Mouse (Mus musculus): ENCODE measurements around the gene Rassf1. TPM values are rescaled to one million over a fixed set of nuclear protein-coding genes. Genes with fewer than 3 reads are reported as not detected.

Rassf1 gene
- total RNA-seq, 1 experiment from 2014 or later, result 22.9 TPM

GRCm38 (mm10) chr9:107580501-107581317 lies 29.4 kb downstream of the Rassf1 start, which contains the start of gene Hyal3:
TSS of gene Hyal3 (plus strand) at chr9:107580818.
- DNase-seq, result peak; percentile 95

DNA sequence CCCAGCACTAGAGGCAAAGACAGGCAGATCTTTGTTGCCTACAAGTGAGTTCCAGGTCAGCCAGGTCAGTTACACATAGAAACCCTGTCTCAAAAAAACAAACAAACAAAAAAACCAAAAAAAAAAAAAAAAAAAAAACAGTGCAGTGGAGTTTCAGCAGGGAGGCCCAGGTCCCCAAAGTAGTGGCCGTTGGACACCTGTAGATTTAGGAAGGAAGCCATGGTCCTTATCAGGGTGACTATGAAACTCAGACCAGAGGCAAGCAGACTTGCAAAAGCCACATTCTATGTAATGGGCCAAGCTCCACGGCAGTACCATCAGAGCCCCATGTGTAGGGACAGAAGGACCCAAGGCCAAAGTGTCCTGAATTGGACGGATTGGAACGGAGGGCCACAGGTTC lies 30.2 kb downstream of the Rassf1 start:
- DNase-seq, result no peak

DNA sequence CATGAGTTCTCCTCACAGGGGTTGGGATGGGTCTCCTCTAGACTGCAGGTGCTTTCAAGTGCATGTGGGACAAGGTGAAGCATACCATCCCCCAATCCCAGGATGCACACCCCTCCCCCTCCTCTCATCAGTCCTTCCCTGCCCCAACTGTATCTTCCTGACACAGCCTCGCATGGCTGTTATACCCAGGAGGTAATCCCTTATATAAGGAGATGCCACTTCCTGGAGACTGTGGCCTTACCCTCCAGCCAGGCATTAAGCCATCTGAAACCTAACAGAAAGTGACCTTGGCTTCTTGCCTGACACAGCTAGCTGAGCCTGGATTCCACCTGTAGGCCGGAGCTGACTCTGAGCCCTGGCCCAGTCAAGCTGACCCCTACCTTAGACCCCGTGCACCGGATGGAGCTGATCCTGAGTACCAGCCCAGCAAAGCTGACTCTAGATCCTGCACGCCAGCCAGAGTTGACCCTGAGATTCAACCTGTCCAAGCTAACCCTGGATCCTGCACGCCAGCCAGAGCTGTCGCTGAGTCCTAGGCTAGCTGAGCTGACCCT lies 31.2 kb downstream of the Rassf1 start:
- no peak for DNase-seq

DNA sequence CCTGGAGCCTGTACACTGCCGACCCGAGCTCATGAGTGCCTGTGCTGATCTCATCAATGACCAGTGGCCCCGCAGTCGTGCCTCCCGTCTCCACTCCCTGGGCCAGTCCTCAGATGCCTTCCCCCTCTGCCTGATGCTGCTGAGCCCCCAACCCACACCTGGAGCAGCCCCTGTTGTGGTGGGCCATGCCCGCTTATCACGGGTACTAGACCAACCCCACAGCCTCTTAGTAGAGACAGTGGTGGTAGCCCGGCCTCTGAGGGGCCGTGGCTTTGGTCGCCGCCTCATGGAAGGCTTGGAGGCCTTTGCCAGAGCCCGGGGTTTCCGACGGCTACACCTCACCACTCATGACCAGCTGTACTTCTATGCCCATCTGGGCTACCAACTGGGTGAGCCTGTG lies 31.8 kb downstream of the Rassf1 start:
- no peak for DNase-seq

GRCm38 (mm10) chr9:107586504-107586903 lies 35.1 kb downstream of the Rassf1 start:
- no peak for DNase-seq

GRCm38 (mm10) chr9:107586974-107587832 lies 35.8 kb downstream of the Rassf1 start, which contains the start of gene Ifrd2:
TSS of gene Ifrd2 (plus strand) at chr9:107587642.
- DNase-seq, result peak; percentile 98

DNA sequence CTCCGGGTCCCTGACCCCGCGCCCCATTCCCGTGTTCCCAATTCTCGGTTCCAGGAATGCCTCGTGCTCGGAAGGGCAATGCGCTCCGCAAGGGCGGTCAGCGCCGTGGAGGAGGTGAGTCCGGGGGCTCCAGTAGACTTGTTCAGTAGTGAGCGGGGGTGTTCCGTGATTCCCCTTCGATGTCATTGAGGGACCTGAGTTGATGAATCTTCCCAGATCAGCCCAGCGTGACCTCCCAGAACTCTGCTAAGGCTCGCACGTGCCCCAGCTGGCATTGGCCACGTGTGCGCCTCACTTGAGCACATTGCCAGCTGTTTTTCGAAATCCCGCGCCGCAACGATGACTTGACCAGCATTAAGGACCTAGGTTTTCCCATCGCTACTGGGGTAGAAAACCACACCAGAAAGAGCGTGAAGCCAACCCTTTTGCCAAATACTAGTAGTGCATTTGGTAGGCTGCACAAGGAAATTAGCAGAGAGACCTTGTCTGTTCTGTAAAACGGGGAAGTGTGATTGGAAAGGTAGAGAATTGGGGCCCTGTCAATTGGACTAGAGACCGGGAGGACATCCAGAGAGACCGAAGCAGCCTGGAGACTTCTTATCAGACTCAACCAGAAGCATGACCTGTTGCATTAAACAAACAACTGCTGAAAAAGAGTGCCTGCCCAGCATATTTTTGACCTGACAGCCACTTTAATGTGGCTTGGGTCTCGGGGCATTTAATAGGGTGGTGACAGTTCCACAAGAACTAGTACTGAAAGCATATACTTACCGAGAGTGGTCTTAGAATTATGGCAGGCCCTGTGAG lies 36.7 kb downstream of the Rassf1 start:
- DNase-seq, result peak; percentile 81

DNA sequence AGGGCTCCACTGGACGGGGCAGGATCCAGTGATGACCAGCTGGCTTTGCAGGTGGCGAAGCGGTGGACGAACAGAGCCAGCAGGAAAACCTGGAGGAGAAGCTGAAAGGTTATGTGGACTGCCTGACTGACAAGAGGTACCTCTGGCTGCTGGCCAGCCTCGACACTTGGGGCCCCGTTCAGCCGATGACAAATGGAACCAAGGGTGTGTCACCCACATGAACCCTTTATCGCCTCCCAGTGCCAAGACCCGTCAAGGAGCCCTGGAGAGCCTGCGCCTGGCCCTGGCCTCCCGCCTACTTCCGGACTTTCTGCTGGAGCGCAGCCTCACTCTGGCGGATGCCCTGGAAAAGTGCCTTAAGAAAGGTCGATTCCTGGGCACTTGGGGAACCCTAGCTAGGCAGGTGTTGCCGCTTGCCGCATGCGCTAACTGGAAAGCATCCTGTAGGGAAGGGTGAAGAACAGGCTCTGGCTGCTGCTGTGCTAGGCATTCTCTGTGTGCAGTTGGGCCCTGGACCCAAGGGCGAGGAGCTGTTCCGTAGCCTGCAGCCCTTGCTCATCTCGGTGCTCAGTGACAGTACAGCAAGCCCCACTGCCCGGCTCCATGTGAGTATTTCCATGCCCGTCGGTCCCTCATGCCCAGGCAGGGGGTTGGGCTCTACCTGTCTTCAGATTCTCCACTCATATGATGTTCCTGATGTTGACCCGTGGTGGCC lies 38.9 kb downstream of the Rassf1 start:
- no peak for DNase-seq

DNA sequence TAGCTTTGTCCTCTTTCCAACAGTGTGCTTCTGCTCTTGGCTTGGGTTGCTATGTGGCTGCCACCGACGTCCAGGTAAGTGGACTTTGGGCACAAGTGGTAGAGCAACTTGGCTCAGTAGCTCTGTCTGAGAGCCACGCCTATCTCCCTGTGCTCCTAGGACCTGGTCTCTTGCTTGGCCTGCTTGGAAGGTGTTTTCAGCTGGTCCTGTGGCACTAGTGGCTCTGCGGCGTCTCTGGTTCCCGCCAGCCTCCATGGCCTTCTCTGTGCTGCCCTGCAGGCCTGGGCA lies 39.4 kb downstream of the Rassf1 start:
- DNase-seq, result no peak

- DNase-seq, result no peak
These were observed 42.0 kb downstream of the Rassf1 start for GRCm38 (mm10) chr9:107593101-107593976.

DNA sequence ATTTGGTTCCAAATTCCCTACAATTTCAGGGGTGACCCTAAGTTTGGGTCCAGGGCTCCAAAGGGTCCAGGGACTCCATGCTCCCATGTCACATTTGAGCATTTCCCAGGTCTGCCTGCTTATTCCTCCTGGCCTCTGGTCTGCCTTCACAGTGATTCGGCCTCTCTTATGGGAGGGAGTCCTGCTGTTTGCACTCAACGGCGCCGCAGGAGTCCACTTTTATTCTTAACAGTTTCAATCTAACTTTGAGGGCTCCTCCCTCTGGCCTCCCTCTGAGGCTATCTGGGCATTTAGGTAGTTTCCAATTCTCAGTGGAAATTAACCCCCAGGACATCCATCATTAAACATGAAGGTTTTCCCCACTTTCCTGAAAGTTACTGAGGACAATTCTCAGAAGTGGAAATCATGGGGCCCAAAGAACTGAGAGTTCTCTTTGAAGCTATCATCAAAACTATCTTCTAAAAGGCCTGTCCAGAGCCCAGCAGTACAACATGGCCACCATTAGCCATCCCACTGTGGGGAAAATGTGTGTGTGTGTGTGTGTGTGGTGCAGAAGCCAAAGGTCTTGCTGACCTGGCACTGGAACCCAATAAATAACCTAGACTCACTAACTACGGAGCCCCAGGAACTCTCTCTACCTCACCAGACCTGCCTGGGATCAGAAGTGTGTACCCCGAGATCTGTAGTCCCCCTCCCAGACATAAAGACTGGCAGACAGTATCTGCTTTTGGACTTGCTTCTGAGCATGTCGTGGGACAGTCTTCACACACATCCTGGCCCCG lies 43.1 kb downstream of the Rassf1 start:
- DNase-seq, result no peak

DNA sequence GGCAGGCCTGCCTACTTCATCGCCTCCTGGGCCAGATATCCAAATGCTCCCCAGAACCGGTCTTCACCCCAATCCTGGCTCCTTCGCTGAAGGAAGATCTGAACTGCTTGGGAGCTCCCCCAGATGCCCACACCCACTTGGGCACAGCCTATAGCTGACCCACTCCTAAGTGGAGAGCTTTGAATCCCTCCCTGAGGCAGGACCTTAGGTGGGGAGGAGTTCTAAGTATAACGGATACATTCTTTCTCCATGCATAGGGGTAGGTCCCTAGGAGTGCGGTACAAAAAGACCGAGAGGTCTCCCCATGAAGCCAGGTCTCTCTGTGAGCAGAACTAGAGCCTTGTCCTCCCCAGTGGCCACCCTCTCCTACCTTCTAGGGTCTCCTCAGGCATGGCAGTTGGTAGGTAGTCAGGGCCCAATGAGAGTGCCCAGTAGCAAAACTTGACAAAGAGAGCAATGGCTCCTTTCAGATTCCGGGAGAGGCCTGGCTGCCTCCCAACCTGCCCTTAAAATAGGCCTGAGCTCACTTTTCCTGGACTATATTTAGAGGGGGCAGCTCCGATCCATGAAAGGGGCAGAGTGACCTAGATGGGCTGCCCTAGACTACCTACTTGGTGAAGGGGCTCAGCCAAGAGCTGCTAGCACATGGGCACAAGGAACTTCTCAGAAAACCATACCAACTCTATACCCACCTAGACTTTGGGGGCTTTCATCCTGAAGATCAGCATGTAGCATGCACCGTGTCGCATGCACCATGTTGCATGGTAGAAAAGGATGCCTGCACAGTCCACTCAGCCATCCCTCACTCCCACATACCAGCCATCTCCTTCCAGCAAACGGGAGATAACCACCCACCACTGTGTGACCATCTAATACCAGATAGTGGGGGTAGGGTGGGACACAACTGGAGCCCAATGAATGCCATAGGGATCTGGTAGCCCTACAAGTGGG lies 45.5 kb downstream of the Rassf1 start:
- no peak for DNase-seq

DNA sequence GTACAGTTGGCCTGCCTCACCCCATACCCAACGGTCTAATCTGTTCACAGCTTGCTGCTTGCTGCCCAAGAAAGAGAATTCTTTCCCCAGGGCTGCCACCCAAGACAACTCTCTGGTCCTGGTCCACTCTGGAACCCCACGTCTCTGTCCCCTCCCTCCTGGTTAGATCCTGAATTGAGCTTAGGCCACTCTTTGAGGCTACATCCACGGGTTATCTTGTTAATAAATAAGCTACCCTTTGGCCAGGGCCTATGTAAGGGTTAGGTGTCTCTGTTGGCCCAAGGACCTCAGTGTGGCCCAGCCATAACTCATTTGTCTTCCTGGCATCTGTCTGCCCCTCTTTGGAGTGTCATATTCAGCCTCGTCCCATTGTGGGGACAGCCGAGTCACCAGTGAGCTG lies 47.0 kb downstream of the Rassf1 start:
- DNase-seq, result no peak

DNA sequence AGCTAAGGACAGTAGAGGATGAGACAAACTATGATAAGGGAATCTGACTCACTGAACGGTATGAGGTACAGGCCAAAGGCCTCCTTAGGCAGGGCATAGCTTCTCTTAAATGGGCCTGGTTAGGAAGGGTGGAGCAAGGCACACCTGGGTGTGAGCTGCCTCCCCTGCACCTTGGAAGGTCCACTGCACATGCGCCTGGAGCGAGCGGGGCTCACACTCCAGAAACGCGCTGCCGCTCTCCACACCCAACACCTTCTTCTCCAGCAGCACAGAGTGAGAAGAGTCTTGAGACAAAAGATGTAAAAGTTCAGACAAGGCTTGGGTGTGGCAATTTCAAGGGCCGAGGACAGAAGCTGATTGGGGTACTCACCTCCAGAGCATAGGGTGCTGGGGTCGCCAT lies 48.1 kb downstream of the Rassf1 start:
- DNase-seq, result no peak

GRCm38 (mm10) chr9:107599842-107600241 lies 48.5 kb downstream of the Rassf1 start:
- no peak for DNase-seq

GRCm38 (mm10) chr9:107600745-107601144 lies 49.4 kb downstream of the Rassf1 start:
- peak; percentile 52 for DNase-seq

- no peak for DNase-seq
These were observed 49.9 kb downstream of the Rassf1 start for GRCm38 (mm10) chr9:107601275-107601674.

GRCm38 (mm10) chr9:107602068-107602648 lies 50.8 kb downstream of the Rassf1 start:
- DNase-seq, result peak; percentile 95
